Mouse (Mus musculus): Measurements from ENCODE around the gene Mtap. TPM values are rescaled to one million over a fixed set of nuclear protein-coding genes. Genes with fewer than 3 reads are reported as not detected.

Gene Mtap
- polyA plus RNA-seq, 1 experiment from 2014 or later = 119 TPM

DNA sequence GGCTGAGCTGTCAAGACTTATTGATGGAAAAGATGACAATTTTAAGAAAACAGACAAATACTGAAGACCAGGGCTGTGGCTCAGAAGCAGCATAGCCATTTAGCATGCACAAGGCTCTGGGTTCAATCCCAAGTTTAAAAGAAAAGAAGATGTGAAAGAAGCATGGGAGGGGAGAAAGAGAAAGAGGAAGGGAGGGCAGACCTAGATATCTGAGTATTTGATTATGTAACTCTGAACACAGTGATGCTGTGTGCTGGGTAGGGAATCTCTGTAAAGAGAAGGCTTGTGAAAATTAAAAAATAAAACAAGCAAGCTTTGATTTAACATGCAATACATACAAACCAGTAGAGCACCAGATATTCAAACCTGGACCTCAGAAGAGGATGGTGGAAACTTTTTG lies 17.0 kb upstream of the Mtap start:
- no peaks in the 10 kb centered on the region for H3K27me3 ChIP-seq (ENCODE audit: low read depth, poor library complexity, severe bottlenecking)
- DNase-seq (ENCODE audit: low spot score) = no peak
- H3K36me3 ChIP-seq = no peaks in the 10 kb centered on the region
- no peaks in the 10 kb centered on the region for H3K9me3 ChIP-seq (replicated peaks)
- no peak overlapping the region for H3K4me3 ChIP-seq
- H3K27ac ChIP-seq (replicated peaks) = no peak overlapping the region
- no peaks in the 10 kb centered on the region for H3K4me1 ChIP-seq

DNA sequence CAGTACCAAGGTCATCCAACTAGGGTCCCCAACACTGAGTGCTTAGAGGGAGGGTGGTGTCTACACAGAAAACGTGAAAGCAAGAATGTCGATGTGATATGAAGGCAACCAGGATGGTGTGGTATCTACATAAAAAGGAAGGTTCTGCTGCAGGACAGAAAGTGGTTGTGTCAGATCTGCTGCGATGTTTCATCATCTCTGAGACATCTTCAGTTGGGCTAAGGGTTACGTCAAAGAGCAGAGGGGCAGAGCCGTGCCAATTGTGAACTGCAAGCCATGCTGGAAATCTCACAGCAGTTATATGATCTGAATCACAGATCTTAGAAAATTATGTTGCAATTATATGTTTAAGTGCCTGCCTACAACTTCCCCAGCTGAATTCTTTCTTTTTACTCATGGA lies 16.6 kb upstream of the Mtap start:
- H3K4me3 ChIP-seq = no peak overlapping the region
- no peak for DNase-seq (ENCODE audit: low spot score)
- WGBS = 92% methylated on average over 5 of the region's 5 CpGs
- H3K27me3 ChIP-seq (ENCODE audit: low read depth, poor library complexity, severe bottlenecking) = no peaks in the 10 kb centered on the region
- no peak overlapping the region for H3K27ac ChIP-seq (replicated peaks)
- H3K9me3 ChIP-seq (replicated peaks) = no peaks in the 10 kb centered on the region
- no peaks in the 10 kb centered on the region for H3K4me1 ChIP-seq
- no peaks in the 10 kb centered on the region for H3K36me3 ChIP-seq

DNA sequence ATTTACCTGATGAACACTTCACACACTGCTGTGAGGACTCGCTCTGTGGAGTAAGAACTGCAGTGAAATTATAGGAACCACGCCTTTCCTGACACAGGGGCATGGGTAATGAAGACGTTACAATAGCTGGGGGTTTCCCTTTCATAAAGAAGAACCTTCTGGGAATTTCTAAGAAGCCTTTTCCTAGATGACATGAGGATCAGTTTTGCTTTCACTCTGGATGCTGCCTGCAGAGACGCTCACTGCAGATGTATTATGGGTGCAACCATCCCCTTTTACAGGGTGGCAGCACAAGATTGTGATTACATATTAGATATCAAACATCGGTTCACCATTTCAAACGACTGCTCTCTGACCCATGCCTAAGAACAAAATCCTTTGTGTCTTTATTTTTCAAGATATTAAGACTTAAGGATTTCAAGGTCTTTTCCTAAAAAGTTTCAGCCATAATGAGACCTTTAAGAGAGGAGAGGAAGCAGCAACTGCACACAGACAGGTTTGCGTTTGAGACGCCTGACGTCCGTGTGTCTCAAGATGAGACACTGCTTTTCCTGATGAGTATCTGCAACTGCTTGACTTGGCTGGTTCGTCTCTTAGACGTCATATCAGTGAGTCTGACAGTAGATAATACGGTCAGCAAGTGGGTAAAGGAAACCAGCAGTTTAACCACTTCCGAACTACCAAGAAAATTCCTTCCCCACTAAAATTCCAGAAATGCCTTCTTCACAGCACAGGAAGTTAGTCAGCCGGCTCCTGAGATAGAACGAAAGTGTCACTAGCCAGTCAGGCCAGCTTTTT lies 13.3 kb upstream of the Mtap start:
- no peaks in the 10 kb centered on the region for H3K36me3 ChIP-seq
- H3K4me3 ChIP-seq = no peak overlapping the region
- DNase-seq (ENCODE audit: low spot score) = no peak
- H3K27ac ChIP-seq (replicated peaks) = no peak overlapping the region
- H3K4me1 ChIP-seq = peaks cover 8% of the 10 kb centered on the region
- 76% methylated on average over 16 of the region's 16 CpGs for WGBS
- H3K27me3 ChIP-seq (ENCODE audit: low read depth, poor library complexity, severe bottlenecking) = no peaks in the 10 kb centered on the region
- H3K9me3 ChIP-seq (replicated peaks) = no peaks in the 10 kb centered on the region

DNA sequence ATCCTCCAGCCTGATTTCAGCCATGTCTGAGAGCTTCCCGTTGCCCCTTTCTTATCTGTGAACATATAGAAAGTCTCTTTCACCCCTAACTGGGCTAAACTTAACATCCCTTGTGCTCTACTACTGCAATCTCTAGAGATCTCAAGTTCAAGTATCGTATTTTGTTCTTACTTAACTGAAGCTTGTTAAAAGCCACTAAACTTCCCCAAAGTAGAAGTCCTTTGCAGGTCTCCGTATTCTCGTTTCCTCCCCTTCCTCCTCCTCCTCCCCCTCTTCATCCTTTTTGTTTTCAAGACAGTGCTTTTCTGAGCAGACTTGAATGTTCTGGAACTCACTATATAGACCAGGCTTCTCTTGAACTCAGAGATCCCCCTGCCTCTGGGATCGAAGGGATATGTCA lies 9.2 kb upstream of the Mtap start:
- Histone ChIP-seq H3K36me3 (no peaks in the 10 kb centered on the region), H3K9me3 (replicated peaks) (no peaks in the 10 kb centered on the region), H3K4me1 (peaks cover 9% of the 10 kb centered on the region), H3K4me3 (no peak overlapping the region), H3K27ac (replicated peaks) (no peak overlapping the region), H3K27me3 (ENCODE audit: low read depth, poor library complexity, severe bottlenecking) (no peaks in the 10 kb centered on the region)
- no peak for DNase-seq (ENCODE audit: low spot score)
- 58% methylated on average over 5 of the region's 5 CpGs for WGBS

DNA sequence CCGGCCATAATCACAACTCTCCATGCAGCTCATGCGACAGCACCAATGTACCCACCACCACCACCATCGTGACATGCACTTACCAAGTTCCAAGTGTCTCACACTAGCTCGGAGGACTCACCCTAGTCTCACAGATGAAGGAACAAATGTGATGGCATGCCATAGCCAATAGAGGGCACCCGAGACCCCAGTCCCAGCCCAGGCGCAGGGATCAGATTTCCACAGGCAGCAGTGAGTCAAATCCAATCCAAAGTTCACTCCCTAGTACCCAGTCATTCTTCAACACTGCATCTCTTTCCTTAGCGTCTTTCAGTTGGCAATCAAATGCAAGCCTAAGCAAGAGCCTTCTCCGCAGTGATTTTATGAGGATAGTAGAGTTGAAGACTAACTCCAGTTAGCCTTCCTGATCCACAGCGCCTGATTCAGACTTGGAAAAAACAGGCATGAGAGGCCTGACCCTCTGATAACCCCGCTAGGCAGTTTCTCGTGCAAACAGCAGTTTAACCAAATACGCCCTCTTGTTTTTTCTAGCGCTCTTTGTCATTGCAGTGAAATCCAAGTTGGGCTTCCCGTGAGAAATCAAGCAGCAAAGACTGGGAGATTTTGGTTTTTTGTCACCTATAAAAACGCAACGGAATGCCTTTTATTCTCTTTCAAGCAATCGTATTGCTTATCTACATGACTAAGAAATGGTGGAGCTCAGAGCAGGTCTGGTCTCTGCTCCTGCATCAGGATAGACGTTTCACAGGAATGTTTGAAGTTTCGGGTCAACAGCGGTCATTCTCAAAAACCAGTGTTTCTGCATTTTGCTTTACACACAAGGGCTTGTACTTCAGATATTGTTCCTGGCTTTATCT lies 8.6 kb upstream of the Mtap start:
- Histone ChIP-seq H3K27ac (replicated peaks) (no peak overlapping the region), H3K27me3 (ENCODE audit: low read depth, poor library complexity, severe bottlenecking) (no peaks in the 10 kb centered on the region), H3K4me3 (no peak overlapping the region), H3K4me1 (peaks cover 9% of the 10 kb centered on the region), H3K9me3 (replicated peaks) (no peaks in the 10 kb centered on the region), H3K36me3 (no peaks in the 10 kb centered on the region)
- DNase-seq (ENCODE audit: low spot score) = peak; percentile 71
- WGBS = 32% methylated on average over 20 of the region's 20 CpGs

DNA sequence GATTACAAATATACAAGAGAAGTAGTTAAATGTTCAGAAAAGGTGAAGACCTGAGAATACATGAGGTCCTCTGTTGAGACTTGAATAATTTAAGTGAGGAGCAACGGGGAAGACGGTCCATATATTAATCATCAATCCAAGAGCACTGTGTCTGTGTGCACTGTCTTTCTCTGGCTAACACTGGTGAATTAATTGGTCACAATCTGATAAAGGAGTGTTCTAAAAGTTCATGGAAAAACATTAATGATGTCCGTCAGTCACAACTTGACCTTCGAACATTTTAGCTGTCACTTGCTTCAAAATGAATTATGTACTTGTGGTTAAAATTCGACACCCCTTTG lies 8.0 kb upstream of the Mtap start:
- 80% methylated on average over 5 of the region's 5 CpGs for WGBS
- peaks cover 9% of the 10 kb centered on the region for H3K4me1 ChIP-seq
- no peak overlapping the region for H3K4me3 ChIP-seq
- DNase-seq (ENCODE audit: low spot score) = no peak
- no peaks in the 10 kb centered on the region for H3K9me3 ChIP-seq (replicated peaks)
- no peaks in the 10 kb centered on the region for H3K27me3 ChIP-seq (ENCODE audit: low read depth, poor library complexity, severe bottlenecking)
- no peaks in the 10 kb centered on the region for H3K36me3 ChIP-seq
- no peak overlapping the region for H3K27ac ChIP-seq (replicated peaks)

DNA sequence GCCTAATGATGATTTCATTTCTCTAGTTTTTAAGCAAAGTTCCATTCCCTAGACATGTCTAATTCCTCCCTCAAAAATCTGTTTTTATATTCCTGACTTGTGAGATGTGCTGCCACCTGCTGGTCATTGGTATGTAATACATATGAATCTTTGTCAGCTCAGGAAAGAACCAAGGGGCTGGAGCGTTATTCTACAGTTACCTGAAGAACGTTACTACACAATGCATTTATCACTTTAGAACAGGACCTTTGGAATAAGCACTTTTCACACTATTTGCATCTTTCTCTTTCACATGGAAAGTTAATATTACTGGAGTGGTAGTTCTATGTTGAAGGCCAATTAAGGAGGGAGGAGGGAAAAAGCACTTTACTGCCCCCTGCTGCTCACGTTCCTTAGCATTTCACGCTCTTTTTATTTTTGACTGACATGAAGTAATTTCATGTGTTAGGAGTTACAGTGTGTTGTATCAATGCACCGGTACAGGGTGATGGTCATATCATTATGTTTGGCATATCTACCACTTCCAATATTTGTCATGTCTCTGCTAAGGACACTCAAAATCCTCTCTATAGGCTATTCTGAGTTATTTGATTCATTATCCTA lies 7.5 kb upstream of the Mtap start:
- Histone ChIP-seq H3K4me3 (no peak overlapping the region), H3K36me3 (no peaks in the 10 kb centered on the region), H3K4me1 (peaks cover 9% of the 10 kb centered on the region), H3K27ac (replicated peaks) (no peak overlapping the region), H3K27me3 (ENCODE audit: low read depth, poor library complexity, severe bottlenecking) (no peaks in the 10 kb centered on the region), H3K9me3 (replicated peaks) (no peaks in the 10 kb centered on the region)
- peak; percentile 34 for DNase-seq (ENCODE audit: low spot score)
- 11% methylated on average over 5 of the region's 5 CpGs for WGBS

- Histone ChIP-seq H3K27me3 (ENCODE audit: low read depth, poor library complexity, severe bottlenecking) (no peaks in the 10 kb centered on the region), H3K4me3 (no peak overlapping the region)
- WGBS = 86% methylated on average over 3 of the region's 3 CpGs
These were observed 5.1 kb upstream of the Mtap start for GRCm38 (mm10) chr4:89131795-89132194.

DNA sequence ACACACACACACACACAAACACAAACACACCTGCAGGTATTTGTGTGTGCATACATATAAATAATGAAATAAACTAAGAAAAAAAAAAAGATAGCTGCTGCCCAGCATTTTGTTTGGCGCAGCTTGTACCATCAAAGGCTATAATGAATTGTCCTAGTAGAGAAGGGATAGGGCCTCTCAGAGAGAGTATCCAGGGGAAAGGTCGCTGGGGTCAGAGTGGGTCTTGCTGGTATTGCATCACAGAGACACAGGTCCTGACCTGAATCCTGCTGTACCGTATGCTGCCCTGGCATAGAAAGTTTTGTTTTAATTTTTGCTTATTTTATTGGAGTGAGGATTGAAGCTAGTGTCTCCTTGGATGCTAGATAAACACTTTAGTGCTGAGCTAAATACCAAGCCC lies 566 bp upstream of the Mtap start:
- peaks cover 38% of the 10 kb centered on the region for H3K4me1 ChIP-seq
- no peaks in the 10 kb centered on the region for H3K27me3 ChIP-seq (ENCODE audit: low read depth, poor library complexity, severe bottlenecking)
- peaks cover 17% of the 10 kb centered on the region for H3K36me3 ChIP-seq
- no peaks in the 10 kb centered on the region for H3K9me3 ChIP-seq (replicated peaks)
- H3K27ac ChIP-seq (replicated peaks) = peak overlapping the region; percentile 93
- H3K4me3 ChIP-seq = peak overlapping the region; percentile 68
- no peak for DNase-seq (ENCODE audit: low spot score)
- WGBS = 33% methylated on average over 3 of the region's 3 CpGs

More at GRCm38 (mm10) chr4:89131795-89132194, 5.1 kb upstream of the Mtap start:
- Histone ChIP-seq H3K4me1 (peaks cover 15% of the 10 kb centered on the region), H3K36me3 (no peaks in the 10 kb centered on the region), H3K9me3 (replicated peaks) (no peaks in the 10 kb centered on the region), H3K27ac (replicated peaks) (no peak overlapping the region)
- DNase-seq (ENCODE audit: low spot score) = no peak

DNA sequence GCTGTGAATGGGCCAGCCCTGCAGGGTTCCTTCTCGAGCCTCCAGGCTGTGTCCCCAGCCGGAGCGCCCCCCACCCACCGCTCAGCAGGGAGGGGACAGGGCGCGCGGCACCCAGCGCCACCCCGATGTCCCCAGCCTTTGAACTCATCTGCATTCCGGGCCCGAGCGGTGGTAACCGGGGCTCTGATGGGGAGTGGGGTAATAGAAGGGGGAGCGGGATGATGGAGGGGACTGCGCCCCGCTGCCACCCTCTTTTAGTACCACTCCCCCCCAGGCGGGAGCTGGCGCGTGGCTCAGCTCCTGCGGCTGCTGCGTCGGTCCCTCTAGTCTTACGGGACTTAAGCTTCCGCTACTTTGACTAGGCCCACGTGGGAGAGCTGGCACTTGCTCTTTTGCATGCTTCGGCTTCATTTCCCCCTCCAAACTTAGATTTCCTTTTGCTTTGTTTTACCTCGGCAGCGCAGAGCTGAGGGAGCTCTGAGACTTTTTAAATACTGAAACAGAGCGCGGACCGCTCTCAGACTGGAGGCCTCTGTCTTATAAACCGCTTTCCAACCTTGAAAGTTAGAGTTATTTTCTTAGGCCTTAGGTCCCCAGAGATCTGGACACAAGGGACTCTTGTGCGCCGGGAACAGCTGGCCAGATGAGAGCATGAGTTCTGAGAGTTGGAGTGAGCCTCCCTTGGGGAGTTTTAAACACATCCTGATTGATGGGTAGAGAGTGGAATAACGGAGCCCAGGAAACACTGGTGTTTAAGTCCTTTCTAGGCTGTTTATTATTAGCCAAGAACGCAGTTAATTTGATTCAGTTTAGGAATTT lies 829 bp downstream of the Mtap start:
- Histone ChIP-seq H3K36me3 (peaks cover 30% of the 10 kb centered on the region), H3K4me3 (peak overlapping the region; percentile 68), H3K27ac (replicated peaks) (peak overlapping the region; percentile 93), H3K27me3 (ENCODE audit: low read depth, poor library complexity, severe bottlenecking) (no peaks in the 10 kb centered on the region), H3K4me1 (peaks cover 38% of the 10 kb centered on the region), H3K9me3 (replicated peaks) (no peaks in the 10 kb centered on the region)
- no peak for DNase-seq (ENCODE audit: low spot score)
- WGBS = under 1% methylated on average over 36 of the region's 36 CpGs

DNA sequence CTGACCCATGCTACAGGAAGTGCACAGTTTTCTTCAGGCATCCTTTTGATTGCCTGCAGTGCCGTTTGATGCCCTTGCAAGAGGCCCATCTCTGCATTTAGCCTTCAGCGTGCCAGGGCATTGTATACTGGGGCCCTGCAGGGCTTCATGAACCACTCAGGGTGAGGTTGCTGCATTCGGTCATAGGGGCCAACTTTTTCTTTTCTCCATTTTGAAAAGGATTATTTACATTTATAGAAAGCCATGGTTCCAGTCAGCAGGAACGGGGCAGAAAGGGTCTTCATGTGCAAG lies 1.4 kb downstream of the Mtap start:
- Histone ChIP-seq H3K36me3 (peaks cover 36% of the 10 kb centered on the region), H3K4me1 (peaks cover 38% of the 10 kb centered on the region), H3K27me3 (ENCODE audit: low read depth, poor library complexity, severe bottlenecking) (no peaks in the 10 kb centered on the region), H3K27ac (replicated peaks) (peak overlapping the region; percentile 93), H3K9me3 (replicated peaks) (no peaks in the 10 kb centered on the region), H3K4me3 (peak overlapping the region; percentile 68)
- 13% methylated on average over 4 of the region's 4 CpGs for WGBS
- DNase-seq (ENCODE audit: low spot score) = peak; percentile 20

DNA sequence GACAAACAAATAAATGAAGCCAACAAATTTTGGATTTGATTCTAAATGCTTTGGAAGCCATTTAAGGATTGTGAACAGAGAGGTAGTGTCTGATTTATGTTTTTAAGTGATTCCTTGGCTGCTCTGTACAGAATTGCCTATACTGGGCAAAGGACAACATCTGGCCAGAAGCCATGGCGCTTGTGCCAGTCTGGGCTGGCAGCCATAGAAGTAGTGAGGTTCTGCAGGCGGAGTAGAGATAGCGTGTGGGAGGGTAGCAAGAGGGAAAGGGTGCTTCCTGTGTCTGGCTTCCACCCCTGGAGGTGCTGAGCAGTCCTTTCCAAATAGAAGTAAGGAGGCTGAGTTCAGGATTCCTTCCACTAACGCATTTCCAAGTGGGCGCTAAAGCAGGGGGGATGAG lies 3.9 kb downstream of the Mtap start:
- WGBS = 91% methylated on average over 5 of the region's 5 CpGs
- H3K27ac ChIP-seq (replicated peaks) = no peak overlapping the region
- no peak overlapping the region for H3K4me3 ChIP-seq
- H3K36me3 ChIP-seq = peaks cover 51% of the 10 kb centered on the region
- peaks cover 38% of the 10 kb centered on the region for H3K4me1 ChIP-seq
- no peak for DNase-seq (ENCODE audit: low spot score)
- H3K9me3 ChIP-seq (replicated peaks) = no peaks in the 10 kb centered on the region
- H3K27me3 ChIP-seq (ENCODE audit: low read depth, poor library complexity, severe bottlenecking) = no peaks in the 10 kb centered on the region
